Mouse (Mus musculus) adrenal gland (tissue): ENCODE results near the gene Vav2.

Experiments
- intact Hi-C: fragments of 180-260 bp; cut with DNase I; formaldehyde crosslinking; loops from one replicate; pipeline ENCODE4 v1.15.1; 2025

Gene Vav2

DNA sequence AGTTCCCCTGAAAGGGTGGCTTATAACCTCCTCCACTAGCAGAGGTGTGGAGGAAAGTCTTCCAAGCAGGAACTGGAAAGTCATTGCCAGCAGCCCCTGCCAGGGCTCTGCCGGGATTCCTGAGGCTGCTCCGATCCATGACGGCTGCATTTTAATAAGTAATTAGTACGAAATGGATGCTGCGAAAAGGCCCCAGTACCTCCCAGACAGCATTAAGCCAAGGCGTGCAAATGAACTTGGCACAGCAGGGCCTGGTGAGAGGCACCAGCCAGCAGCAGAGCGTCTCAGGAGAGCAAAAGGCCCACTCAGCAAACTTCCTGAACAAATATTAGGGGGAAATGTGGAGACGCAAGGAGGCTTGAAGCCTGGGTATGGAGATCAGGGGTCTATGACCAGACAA lies 49.7 kb downstream of the Vav2 start:
- intact Hi-C loops, result no loop called here

DNA sequence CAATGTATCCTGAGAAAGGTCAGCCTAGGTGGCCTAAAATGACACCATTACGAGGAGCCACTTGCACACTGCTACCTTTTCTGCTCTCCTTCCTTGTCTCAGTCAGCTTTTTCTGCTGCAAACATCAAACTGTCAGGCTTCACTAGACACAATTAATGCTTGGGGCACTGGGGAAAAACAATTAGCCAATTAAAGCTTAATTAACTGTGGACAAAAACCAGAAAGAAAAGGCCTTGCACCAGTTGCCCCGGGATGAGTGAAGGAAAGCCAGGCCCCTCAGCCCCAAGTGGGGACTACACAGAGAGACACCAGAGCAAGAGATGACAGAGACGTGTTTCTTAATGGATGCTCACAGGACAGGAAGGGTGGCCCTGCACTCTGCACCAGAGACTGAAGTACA lies 51.7 kb downstream of the Vav2 start:
- intact Hi-C loops, result no loop called here

DNA sequence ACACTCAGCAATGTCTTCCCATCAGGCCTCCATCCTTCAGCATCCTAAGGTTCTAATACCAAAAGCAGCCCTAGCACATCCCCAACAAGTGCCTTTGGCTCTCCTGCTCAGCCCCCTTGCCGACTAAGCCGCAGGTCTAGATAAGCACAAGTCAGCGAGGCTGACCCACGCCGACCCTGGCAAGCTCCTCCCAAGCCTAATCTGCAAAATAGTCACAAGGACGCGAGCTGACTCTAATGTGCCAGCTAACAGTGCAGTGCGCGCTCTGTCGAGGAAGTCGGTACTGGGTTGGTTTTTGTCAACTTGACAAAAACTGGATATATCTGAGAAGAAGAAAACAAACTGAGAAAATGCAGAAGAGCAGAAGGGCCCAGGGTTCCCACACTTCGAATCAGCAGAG lies 53.5 kb downstream of the Vav2 start:
- intact Hi-C loops, result no loop called here

DNA sequence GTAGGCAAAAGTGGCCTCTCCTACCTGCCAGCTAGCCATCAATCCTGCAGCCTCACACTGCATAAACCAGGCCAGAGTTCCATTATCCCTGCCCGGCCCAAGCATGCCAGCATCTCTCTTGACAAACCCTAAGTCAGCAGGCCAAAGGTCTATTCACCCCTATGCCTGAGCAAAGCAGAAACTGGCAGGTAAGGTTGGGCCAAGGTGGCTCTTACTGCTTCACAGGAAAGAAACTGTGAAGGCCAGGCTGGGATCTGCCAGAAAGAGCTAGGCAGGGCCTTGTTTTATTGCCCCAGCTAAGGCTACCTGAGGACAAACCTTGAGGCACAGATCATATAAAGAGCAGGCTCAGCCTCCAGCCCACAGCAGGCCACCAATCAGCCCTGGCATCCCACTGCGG lies 55.4 kb downstream of the Vav2 start:
- intact Hi-C loops, result no loop called here

DNA sequence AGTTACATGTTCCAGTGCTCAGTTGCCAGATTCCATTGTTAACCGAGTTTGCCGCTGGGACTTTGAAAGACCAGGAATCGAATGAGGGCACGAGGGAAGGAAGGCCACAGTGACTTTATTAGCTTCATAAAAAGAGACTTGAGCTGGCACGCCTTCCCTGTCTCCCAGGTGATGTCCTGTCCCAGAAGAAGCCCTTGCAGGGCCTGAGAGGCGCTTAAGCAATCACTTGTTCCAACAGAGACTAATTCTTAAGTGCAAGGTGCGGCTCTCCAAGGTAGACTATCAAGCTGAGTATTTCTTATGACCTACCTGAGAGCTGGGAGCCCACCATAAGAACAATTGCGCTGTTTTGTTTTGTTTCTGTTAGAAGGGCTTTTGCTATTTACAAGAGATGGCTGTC lies 57.9 kb downstream of the Vav2 start:
- intact Hi-C loops, result no loop called here

DNA sequence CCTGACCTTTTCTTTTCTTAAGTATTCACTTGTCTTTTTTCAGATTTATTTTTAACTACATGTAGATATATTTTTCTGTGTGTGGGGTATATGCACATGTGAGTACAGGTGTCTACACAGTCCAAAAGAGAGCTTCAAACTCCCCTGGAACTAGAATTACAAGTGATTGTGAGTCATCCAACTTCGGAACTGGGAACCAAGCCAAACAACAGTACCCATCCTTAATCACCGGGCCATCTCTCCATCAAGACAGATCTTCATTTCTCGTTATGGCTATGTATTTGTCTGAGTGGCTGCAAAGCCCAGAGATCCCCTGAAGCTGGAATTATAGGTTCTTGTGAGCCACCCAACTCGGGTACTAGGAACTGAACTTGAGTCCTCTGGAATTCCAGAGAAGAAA lies 61.5 kb downstream of the Vav2 start:
- intact Hi-C loops, result no loop called here

DNA sequence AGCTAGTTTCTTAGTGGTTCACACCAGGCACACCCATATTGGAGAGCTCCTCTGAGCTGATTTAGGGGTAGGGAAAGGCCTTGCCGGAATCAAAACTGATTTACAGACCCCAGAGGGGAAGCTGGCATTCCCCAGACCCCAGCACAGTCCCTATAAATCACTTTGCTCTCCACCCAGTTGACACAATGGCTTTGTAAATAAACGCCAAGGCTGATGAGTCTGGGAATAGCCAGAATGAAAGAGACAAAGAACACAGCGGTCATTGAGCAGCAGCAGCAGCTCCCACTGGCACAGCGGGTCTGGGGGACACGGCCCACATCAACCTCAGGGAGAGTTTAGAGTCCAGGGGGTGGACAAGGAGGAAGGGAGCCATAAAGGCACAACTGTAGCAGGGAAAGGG lies 65.0 kb downstream of the Vav2 start:
- intact Hi-C loops, result no loop called here

DNA sequence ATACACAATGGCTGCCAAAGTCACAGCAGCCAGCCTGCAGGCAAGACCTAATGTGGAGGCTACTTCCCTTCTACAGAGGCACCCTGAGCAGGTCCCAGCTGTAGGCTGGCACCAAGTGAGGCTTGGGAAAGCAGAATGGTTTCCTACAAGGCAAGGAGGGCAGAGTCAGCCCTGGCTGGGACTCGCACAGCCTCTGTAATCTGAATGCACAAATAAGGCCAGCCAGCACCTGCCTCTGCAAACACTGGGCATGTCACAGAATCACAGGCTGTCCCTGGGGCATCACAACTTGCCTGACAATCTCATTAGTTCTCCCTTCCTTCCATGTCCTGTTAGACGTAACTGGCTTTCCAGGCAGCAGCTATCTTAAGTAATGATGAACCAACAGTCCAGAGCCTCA lies 68.4 kb downstream of the Vav2 start:
- intact Hi-C loops, result no loop called here

DNA sequence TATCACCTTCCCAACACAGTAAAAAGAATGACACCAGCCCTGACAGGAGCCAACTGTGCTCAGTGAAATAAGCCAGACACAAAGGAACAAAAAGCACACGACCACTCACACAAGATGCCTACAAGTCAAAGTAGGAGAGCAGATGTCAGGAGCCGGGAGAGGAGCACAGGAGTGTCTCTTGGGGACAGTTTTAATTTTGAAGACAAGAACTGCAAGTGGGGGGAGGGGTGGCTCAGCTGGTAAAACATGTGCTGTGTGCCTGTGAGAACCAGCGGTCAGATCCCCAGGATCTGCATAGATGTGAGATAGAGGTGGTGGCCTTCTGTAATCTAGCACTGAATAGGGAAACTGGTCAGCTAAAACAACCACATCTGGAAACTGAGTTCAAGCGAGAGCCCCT lies 71.1 kb downstream of the Vav2 start:
- intact Hi-C loops, result no loop called here

DNA sequence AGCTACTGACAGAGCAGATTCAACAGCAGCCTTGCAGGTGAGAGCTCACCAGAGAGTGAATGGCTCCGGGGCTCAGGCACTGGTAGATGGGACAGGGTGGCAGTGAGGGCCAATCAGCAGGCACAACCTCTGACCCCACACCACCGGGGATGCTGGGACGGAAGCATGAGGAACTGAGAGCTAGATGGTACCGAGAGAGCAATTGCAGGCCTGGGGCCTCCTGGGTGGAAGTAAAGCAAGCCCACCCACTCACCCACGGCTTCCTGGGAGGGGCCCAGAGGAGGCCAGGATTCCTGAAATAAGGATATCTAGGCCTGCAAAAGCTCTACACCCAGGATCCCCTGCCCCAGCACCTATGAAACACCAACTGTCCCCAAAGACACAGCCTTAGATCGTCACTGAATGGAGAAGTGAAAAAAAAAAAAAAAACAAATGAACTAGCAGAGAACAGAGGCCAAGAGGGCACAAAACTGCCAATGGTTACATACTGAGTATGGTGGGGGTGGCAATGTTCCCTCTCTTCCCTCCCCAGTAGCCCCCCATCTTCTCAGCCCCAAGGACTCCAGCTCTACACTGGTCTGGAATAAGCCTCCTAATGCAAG lies 72.1 kb downstream of the Vav2 start:
- intact Hi-C loops, result no loop called here

DNA sequence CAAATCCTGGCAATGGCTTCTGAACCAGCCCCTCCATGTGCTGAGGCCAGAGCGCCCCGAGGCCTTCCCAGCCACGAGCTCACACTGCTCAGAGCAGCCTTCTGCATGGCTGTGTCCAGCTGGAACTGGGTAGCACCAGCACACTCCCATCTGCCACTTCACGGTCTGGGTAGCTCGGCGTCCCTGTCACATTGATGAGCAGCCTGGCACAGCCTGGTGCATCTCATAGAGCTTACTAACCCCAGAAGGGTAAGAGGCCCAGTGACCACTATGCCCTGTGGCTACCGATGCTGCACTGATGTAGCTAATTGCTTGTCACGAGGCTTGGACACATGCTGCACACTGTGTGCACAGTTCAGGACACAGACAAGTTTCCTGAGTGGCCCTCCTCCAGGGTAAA lies 74.1 kb downstream of the Vav2 start:
- intact Hi-C loops, result no loop called here

DNA sequence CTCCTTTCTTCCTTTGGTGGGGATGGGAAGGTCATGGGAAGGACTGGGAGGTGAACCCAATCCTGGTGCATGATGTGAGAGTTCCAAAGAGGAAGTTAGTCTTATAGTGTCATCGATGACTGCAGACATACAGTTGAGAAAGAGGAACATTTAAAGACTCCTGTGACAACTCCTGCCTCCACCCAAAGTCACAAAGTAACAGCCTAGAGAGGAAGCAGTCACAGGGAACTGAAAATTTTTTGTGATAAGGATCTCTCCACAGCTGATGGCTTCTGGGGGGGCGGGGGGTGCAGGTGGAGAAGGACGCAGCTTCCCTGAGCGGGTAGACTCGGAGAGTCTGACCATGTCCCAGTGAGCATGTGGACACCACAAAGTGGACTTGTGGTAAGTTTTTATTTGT lies 76.5 kb downstream of the Vav2 start:
- intact Hi-C loops, result no loop called here

DNA sequence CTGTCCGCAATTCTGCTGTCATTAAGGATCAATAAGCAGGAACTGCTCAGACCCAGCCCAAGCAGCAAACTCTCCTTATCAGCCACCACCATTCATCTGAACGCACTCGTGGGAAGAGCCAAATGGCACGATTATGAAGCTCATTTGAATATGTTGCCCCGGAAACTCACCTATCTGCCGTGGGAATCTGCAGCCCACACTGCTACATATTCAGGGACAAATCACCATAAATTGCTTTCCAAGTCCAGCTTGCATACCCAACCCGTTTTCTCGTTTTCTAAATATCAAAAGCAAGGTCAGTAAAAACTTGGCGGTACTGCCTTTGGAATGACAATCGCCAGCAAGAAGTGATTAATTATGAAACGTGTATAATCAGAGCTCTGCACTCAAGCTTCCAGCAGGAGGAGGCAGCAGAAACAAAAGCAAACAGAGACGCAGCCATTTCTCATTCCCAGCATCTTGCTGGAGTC lies 82.8 kb downstream of the Vav2 start:
- intact Hi-C loops, result loop anchor here (5.0 kb wide), 1 partner anchor 78 kb away; no protein-coding TSS in a partner anchor

DNA sequence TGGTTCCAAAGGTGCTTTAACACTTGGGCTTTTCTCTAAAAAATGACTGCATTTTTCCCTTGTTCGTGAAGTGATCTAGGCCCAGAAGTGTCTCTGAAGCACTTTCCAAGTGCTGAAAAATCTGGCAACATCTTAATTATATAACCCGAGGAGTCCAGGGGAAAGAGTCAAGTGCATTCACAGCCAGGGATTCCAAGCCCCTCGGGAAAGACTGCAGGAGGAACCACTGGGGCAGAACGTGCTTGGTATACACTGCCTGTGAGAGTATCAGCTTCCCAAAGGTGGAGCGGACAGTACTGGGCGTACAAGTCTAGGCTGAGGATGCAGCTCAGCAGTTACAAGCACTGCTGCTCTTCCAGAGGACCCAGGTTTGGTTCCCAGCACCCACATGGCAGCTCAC lies 86.2 kb downstream of the Vav2 start:
- intact Hi-C loops, result loop anchor here (5.0 kb wide), 1 partner anchor 82 kb away; no protein-coding TSS in a partner anchor

DNA sequence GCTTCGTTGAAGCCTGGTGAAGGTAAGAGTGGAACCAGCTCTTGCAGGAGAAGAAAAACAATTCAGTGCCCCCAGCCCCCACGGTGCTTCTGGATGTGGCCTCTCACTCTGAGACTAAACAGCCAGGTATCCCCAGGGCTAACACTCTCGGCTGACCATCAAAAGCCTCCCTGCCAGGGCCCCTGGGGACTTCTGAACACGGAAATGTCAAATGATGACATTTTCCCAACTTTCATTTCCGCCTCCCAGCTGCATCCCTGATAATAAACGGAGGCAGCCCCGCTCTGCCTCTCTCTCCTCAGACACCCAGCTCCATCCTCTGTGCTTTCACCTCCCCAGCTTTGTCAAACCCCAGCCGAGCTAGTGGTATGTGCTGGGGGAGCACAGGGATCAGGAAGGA lies 87.8 kb downstream of the Vav2 start:
- intact Hi-C loops, result no loop called here

DNA sequence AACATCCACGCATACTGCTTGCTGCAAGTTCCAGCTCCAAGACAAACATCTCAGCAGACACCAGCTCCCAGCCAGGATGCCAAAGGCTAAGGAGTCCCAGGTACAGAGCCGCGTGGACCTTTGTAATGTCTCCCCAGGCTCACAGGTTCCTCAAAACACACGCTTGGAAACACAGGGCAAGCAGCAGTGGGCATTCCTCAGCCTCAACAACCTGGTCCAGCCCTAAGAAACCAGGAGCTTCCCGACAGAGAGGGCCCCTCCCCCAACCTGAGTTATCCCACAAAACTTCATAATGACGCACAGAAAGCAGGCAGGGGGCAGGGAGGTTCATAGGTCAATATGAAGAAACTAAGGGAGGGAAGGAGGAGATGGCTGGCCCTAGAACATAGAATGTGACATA lies 89.6 kb downstream of the Vav2 start:
- intact Hi-C loops, result no loop called here

DNA sequence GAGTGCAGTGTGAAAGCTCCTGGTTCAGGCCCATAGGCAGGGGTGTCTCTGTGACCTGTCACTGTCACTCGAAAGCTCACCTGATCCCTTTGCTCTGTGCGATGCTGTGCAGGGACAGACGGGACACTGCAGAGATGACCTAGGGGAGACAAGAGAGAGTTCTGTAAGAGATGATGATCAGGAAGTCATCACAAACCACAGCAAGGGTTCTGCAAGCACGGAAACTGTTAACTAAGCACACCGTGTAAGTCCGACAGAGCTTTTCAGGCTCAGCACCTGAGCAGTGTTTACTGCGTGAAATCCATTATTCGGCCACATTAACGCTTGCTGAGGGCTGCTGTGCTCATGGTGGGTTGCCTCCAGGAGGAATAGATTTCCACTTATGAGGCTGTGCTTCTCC lies 90.2 kb downstream of the Vav2 start:
- intact Hi-C loops, result no loop called here

DNA sequence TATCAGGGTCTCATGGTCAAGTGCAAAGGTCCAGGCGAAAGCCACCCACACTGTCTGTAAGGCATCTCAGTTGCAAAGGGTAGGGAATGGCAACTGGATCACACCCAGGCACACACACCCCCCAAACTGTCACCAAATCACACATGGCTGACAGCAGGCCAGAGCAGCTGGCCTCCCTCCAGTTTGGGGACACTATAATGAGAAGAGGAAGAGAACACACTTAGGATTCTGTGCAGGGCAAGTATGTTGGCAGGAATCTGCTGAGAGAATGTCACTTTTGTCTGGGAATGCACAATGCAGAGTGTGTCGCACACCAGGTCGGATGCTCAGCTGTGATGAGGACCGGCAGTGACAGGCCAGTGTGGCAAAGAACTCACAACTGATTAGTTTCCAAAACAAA lies 92.0 kb downstream of the Vav2 start:
- intact Hi-C loops, result no loop called here

DNA sequence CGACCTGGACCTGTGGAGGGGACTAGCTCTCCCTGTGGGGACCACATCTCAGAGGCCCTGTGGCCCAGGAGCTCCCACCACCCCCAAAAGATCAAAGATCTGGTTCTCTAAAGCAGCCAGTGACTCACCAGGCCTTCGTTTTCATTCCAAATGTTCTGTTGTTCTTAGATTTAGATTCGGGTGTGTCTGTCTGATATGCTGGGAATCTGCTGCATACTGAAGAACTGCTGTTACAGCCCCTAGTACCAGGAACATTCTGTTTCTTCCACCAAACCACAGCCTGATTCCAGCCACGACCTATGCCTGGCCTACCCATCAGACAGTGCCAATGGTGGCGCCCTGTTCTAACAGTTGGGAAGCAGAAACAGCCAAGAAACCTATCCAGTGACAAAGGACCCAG lies 95.3 kb downstream of the Vav2 start:
- intact Hi-C loops, result no loop called here

DNA sequence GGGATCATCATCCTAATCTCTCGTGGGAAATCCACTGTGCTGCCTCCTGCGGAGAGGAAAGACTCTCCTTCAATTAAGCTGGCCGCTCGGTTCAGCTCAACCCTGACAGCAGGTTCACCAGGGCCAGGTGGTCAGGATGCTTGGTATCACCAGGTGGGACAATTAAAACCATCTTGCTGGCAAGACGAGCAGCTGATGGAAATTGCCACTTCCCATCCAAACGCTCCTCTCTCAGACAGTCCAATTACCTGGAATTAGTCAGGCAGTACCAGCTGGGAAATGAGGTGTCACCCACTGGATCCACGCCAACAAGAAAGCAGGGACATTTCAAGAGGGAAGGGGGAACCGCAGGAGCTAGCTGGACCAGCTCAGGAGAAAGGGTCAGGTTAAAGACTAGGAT lies 96.4 kb downstream of the Vav2 start:
- intact Hi-C loops, result no loop called here

DNA sequence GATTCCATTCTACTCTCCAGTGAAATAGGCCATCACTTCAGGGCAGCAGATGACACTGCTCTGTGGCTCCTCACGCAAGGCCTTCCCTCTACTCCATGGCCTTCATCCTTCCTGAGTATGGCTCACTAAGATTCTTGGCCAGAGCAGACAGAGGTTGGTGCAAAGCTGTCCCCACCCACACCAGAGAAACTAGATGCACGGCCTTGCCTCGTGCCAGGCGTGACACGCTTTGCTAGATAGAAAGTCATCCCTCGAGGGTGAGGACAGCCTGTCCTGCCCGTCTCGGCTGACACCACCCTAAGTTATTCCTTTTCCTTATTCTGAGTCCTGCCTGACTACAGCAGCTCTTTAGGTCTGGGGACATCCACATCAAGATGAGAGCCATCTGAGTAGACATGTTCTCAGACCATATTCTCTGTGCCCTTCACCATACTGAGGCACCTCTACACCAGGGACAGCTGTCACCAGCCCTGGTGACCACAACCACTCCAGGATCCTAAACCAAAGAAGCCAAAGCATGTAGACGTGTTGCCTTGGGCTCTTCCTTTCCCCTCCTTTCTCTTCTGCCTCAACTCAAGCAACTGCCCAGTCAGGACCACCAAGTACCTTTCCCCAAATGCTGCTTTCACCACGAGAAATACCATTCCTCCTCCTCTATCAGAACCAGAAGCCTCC lies 97.3 kb downstream of the Vav2 start:
- intact Hi-C loops, result no loop called here

DNA sequence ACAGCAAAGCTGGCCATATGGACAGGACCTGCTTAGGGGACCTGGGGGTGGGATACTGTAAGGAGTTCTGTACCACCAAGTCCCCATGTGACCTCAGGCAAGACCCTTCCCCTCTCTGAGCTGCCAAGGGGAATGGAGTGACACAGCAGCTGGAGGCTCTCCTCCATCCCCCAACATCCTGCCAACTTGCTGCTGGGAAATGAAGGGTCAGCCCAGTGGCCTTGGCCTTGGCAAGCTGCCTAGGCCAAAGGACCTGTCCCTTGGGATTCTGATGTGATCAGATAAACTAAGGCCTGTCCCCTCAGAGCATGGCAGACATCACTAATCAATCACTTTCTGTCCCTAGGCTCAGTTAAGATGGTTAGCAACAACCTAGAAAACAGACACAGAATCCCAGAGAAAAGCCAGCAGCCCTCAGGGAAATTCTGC lies 98.2 kb downstream of the Vav2 start:
- intact Hi-C loops, result no loop called here

DNA sequence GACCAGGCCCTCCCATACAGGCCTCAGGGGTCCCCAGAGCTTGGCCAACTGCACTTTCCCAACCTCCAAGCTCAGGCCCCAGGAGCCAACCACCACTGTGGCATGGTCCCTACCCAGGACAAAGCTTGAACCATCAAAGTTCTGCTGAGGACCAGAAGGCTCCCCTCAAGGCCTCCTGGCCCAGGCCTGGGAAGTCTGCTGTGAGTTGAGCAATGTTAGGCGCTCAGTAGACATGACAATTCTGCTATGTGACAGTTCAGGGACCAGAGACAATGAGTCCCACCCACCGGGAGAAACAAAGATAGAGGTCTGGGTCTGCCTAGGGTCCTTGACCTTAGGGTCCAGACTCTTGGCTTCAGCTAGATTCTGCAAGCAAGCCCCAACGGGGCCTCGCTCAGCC lies 98.9 kb downstream of the Vav2 start:
- intact Hi-C loops, result no loop called here
